Mouse (Mus musculus): ENCODE data around the gene Golm1. TPM values are rescaled to one million over a fixed set of nuclear protein-coding genes. Genes with fewer than 3 reads are reported as not detected.

Golm1 gene
- polyA plus RNA-seq, 1 experiment from 2014 or later, result 34.5 TPM

GRCm38 (mm10) chr13:59656316-59656832 is 19.2 kb downstream of the Golm1 start:
- H3K27me3 ChIP-seq (ENCODE audit: control insufficient read depth, insufficient read depth, low read depth, low read length), result no peaks in the 10 kb centered on the region
- ATAC-seq (ENCODE audit: low read depth), result peak; percentile 41; the same call in 1 of the 2 replicates
- no peak overlapping the region for H3K9ac ChIP-seq (ENCODE audit: low read length)
- no peaks in the 10 kb centered on the region for H3K9me3 ChIP-seq (ENCODE audit: control insufficient read depth, low read length)
- peak overlapping the region; percentile 36 for H3K27ac ChIP-seq (ENCODE audit: low read length)
- 55% methylated on average over 10 of the region's 10 CpGs for WGBS
- no peak overlapping the region for H3K4me2 ChIP-seq (ENCODE audit: low read depth, low read length)
- no peaks in the 10 kb centered on the region for H3K36me3 ChIP-seq (ENCODE audit: control insufficient read depth, insufficient read depth, low read length)
- H3K4me1 ChIP-seq (replicated peaks; ENCODE audit: control insufficient read depth, insufficient read depth, low read length), result no peaks in the 10 kb centered on the region
- no peak overlapping the region for H3K4me3 ChIP-seq (ENCODE audit: low read length)

GRCm38 (mm10) chr13:59655718-59656315 is 19.8 kb downstream of the Golm1 start:
- Histone ChIP-seq H3K9ac (ENCODE audit: low read length) (no peak overlapping the region), H3K4me1 (replicated peaks; ENCODE audit: control insufficient read depth, insufficient read depth, low read length) (no peaks in the 10 kb centered on the region), H3K4me3 (ENCODE audit: low read length) (no peak overlapping the region), H3K9me3 (ENCODE audit: control insufficient read depth, low read length) (no peaks in the 10 kb centered on the region), H3K4me2 (ENCODE audit: low read depth, low read length) (no peak overlapping the region), H3K36me3 (ENCODE audit: control insufficient read depth, insufficient read depth, low read length) (no peaks in the 10 kb centered on the region), H3K27ac (ENCODE audit: low read length) (no peak overlapping the region; the same call in 1 of the 2 replicates), H3K27me3 (ENCODE audit: control insufficient read depth, insufficient read depth, low read depth, low read length) (no peaks in the 10 kb centered on the region)
- peak; percentile 46; the same call in 1 of the 2 replicates for ATAC-seq (ENCODE audit: low read depth)
- WGBS, result 88% methylated on average over 15 of the region's 15 CpGs

- no peak overlapping the region for H3K4me3 ChIP-seq (ENCODE audit: low read length)
- H3K27me3 ChIP-seq (ENCODE audit: control insufficient read depth, insufficient read depth, low read depth, low read length), result no peaks in the 10 kb centered on the region
- H3K4me2 ChIP-seq (ENCODE audit: low read depth, low read length), result no peak overlapping the region
- no peaks in the 10 kb centered on the region for H3K9me3 ChIP-seq (ENCODE audit: control insufficient read depth, low read length)
- no peaks in the 10 kb centered on the region for H3K36me3 ChIP-seq (ENCODE audit: control insufficient read depth, insufficient read depth, low read length)
- no peak for ATAC-seq (ENCODE audit: low read depth)
- no peak overlapping the region for H3K27ac ChIP-seq (ENCODE audit: low read length)
- 75% methylated on average over 5 of the region's 5 CpGs for WGBS
- H3K4me1 ChIP-seq (replicated peaks; ENCODE audit: control insufficient read depth, insufficient read depth, low read length), result no peaks in the 10 kb centered on the region
- H3K9ac ChIP-seq (ENCODE audit: low read length), result no peak overlapping the region
These were observed 21.1 kb downstream of the Golm1 start for GRCm38 (mm10) chr13:59654465-59654864.

GRCm38 (mm10) chr13:59653136-59653535 is 22.5 kb downstream of the Golm1 start:
- H3K9ac ChIP-seq (ENCODE audit: low read length), result no peak overlapping the region
- no peaks in the 10 kb centered on the region for H3K4me1 ChIP-seq (replicated peaks; ENCODE audit: control insufficient read depth, insufficient read depth, low read length)
- H3K4me2 ChIP-seq (ENCODE audit: low read depth, low read length), result no peak overlapping the region
- no peaks in the 10 kb centered on the region for H3K27me3 ChIP-seq (ENCODE audit: control insufficient read depth, insufficient read depth, low read depth, low read length)
- H3K9me3 ChIP-seq (ENCODE audit: control insufficient read depth, low read length), result no peaks in the 10 kb centered on the region
- no peak for ATAC-seq (ENCODE audit: low read depth)
- no peak overlapping the region for H3K4me3 ChIP-seq (ENCODE audit: low read length)
- H3K27ac ChIP-seq (ENCODE audit: low read length), result no peak overlapping the region
- no peaks in the 10 kb centered on the region for H3K36me3 ChIP-seq (ENCODE audit: control insufficient read depth, insufficient read depth, low read length)
- WGBS, result 70% methylated on average over 3 of the region's 3 CpGs

GRCm38 (mm10) chr13:59652651-59653050 is 23.0 kb downstream of the Golm1 start:
- Histone ChIP-seq H3K36me3 (ENCODE audit: control insufficient read depth, insufficient read depth, low read length) (no peaks in the 10 kb centered on the region), H3K4me3 (ENCODE audit: low read length) (no peak overlapping the region)
- no peak for ATAC-seq (ENCODE audit: low read depth)

GRCm38 (mm10) chr13:59649781-59650180 is 25.8 kb downstream of the Golm1 start:
- H3K9ac ChIP-seq (ENCODE audit: low read length), result no peak overlapping the region
- ATAC-seq (ENCODE audit: low read depth), result no peak
- 79% methylated on average over 5 of the region's 5 CpGs for WGBS
- no peak overlapping the region for H3K27ac ChIP-seq (ENCODE audit: low read length)
- H3K9me3 ChIP-seq (ENCODE audit: control insufficient read depth, low read length), result no peaks in the 10 kb centered on the region
- H3K27me3 ChIP-seq (ENCODE audit: control insufficient read depth, insufficient read depth, low read depth, low read length), result no peaks in the 10 kb centered on the region
- H3K4me3 ChIP-seq (ENCODE audit: low read length), result no peak overlapping the region
- H3K36me3 ChIP-seq (ENCODE audit: control insufficient read depth, insufficient read depth, low read length), result no peaks in the 10 kb centered on the region
- H3K4me1 ChIP-seq (replicated peaks; ENCODE audit: control insufficient read depth, insufficient read depth, low read length), result peaks cover 11% of the 10 kb centered on the region
- H3K4me2 ChIP-seq (ENCODE audit: low read depth, low read length), result no peak overlapping the region

More at GRCm38 (mm10) chr13:59652651-59653050, 23.0 kb downstream of the Golm1 start:
- Histone ChIP-seq H3K9me3 (ENCODE audit: control insufficient read depth, low read length) (no peaks in the 10 kb centered on the region), H3K27ac (ENCODE audit: low read length) (no peak overlapping the region), H3K4me2 (ENCODE audit: low read depth, low read length) (no peak overlapping the region), H3K4me1 (replicated peaks; ENCODE audit: control insufficient read depth, insufficient read depth, low read length) (no peaks in the 10 kb centered on the region), H3K9ac (ENCODE audit: low read length) (no peak overlapping the region), H3K27me3 (ENCODE audit: control insufficient read depth, insufficient read depth, low read depth, low read length) (no peaks in the 10 kb centered on the region)
- WGBS, result 74% methylated on average over 5 of the region's 5 CpGs

- Histone ChIP-seq H3K4me3 (ENCODE audit: low read length) (no peak overlapping the region), H3K4me2 (ENCODE audit: low read depth, low read length) (no peak overlapping the region), H3K9ac (ENCODE audit: low read length) (no peak overlapping the region), H3K27me3 (ENCODE audit: control insufficient read depth, insufficient read depth, low read depth, low read length) (no peaks in the 10 kb centered on the region), H3K9me3 (ENCODE audit: control insufficient read depth, low read length) (no peaks in the 10 kb centered on the region), H3K4me1 (replicated peaks; ENCODE audit: control insufficient read depth, insufficient read depth, low read length) (peaks cover 11% of the 10 kb centered on the region), H3K27ac (ENCODE audit: low read length) (no peak overlapping the region), H3K36me3 (ENCODE audit: control insufficient read depth, insufficient read depth, low read length) (no peaks in the 10 kb centered on the region)
- 85% methylated on average over 6 of the region's 6 CpGs for WGBS
- no peak for ATAC-seq (ENCODE audit: low read depth)
These were observed 27.0 kb downstream of the Golm1 start for GRCm38 (mm10) chr13:59648598-59648997.

- H3K4me2 ChIP-seq (ENCODE audit: low read depth, low read length), result no peak overlapping the region
- no peaks in the 10 kb centered on the region for H3K27me3 ChIP-seq (ENCODE audit: control insufficient read depth, insufficient read depth, low read depth, low read length)
- H3K27ac ChIP-seq (ENCODE audit: low read length), result no peak overlapping the region
- H3K9ac ChIP-seq (ENCODE audit: low read length), result no peak overlapping the region
- 66% methylated on average over 6 of the region's 6 CpGs for WGBS
- H3K9me3 ChIP-seq (ENCODE audit: control insufficient read depth, low read length), result no peaks in the 10 kb centered on the region
- peaks cover 11% of the 10 kb centered on the region for H3K4me1 ChIP-seq (replicated peaks; ENCODE audit: control insufficient read depth, insufficient read depth, low read length)
- ATAC-seq (ENCODE audit: low read depth), result no peak
- no peak overlapping the region for H3K4me3 ChIP-seq (ENCODE audit: low read length)
- H3K36me3 ChIP-seq (ENCODE audit: control insufficient read depth, insufficient read depth, low read length), result peaks cover 1% of the 10 kb centered on the region; the same call in 1 of the 2 replicates
These were observed 28.1 kb downstream of the Golm1 start for GRCm38 (mm10) chr13:59647484-59647883.

- peaks cover 4% of the 10 kb centered on the region; the same call in 1 of the 2 replicates for H3K36me3 ChIP-seq (ENCODE audit: control insufficient read depth, insufficient read depth, low read length)
- no peak overlapping the region for H3K9ac ChIP-seq (ENCODE audit: low read length)
- peak; percentile 86 for ATAC-seq (ENCODE audit: low read depth)
- no peak overlapping the region for H3K4me2 ChIP-seq (ENCODE audit: low read depth, low read length)
- H3K4me1 ChIP-seq (replicated peaks; ENCODE audit: control insufficient read depth, insufficient read depth, low read length), result peaks cover 11% of the 10 kb centered on the region
- no peak overlapping the region for H3K4me3 ChIP-seq (ENCODE audit: low read length)
- H3K9me3 ChIP-seq (ENCODE audit: control insufficient read depth, low read length), result no peaks in the 10 kb centered on the region
- H3K27ac ChIP-seq (ENCODE audit: low read length), result no peak overlapping the region; the same call in 1 of the 2 replicates
- H3K27me3 ChIP-seq (ENCODE audit: control insufficient read depth, insufficient read depth, low read depth, low read length), result no peaks in the 10 kb centered on the region
- WGBS, result 39% methylated on average over 11 of the region's 11 CpGs
These were observed 28.9 kb downstream of the Golm1 start for GRCm38 (mm10) chr13:59646674-59647244.

Measured in lung, embryonic 16.5 days (tissue).